Mouse (Mus musculus) layer of hippocampus, adult 2 months (tissue): ENCODE measurements around the gene Ilf2. TPM values are rescaled to one million over a fixed set of nuclear protein-coding genes. Genes with fewer than 3 reads are reported as not detected.

ENCODE experiments used
- DNase-seq, 2 experiments: peaks; one replicate each; pipeline ENCODE4 v3.0.0; 2022; ENCODE audit warnings: low spot score in 2 of 2
- H3K27ac ChIP-seq: fragments of 200-600 bp; 2 replicates; pipeline ENCODE4 v1.8.1; 2022
- H3K4me3 ChIP-seq: fragments of 200-600 bp; 2 replicates; pipeline ENCODE4 v1.8.1; 2022; ENCODE audit warnings: mild to moderate bottlenecking
- CTCF ChIP-seq: fragments of 200-600 bp; conservative IDR thresholded peaks from 2 replicates; pipeline ENCODE4 v1.8.1; 2022; ENCODE audit warnings: antibody characterized with exemption, mild to moderate bottlenecking, moderate library complexity
- long read RNA-seq, 2 experiments: library from polyadenylated mRNA; stranded (forward); transcript quantifications; one replicate each; pipeline ENCODE4 v2.0.0; 2021; ENCODE audit warnings: borderline mapping rate in 2 of 2
- total RNA-seq, 2 experiments: library from RNA; stranded (reverse); gene quantifications; 2 replicates each; pipeline ENCODE4 v1.2.3; 2021

The Ilf2 gene
- total RNA-seq = 10 to 100 TPM; 85.4 to 88.0 TPM
- long read RNA-seq, experiment 1, transcript Ilf2-201 (14 exons, 2,027 nt) = major isoform, 54 of 64 reads
- long read RNA-seq, experiment 1, partial matches to known transcripts = 3 of 64 reads
- long read RNA-seq, experiment 1, other reads (novel, unspliced or antisense) = 6 of 64 reads
- long read RNA-seq, experiment 2, transcript Ilf2-201 (14 exons, 2,027 nt) = major isoform, 65 of 80 reads
- long read RNA-seq, experiment 2, partial matches to known transcripts = 2 of 80 reads
- long read RNA-seq, experiment 2, other reads (novel, unspliced or antisense) = 13 of 80 reads

- Histone ChIP-seq H3K4me3 (peak within 1 kb of the TSS; percentile 83), H3K27ac (peak within 1 kb of the TSS; percentile 92)
- DNase-seq = peak; percentile 92 to 97
- peak; percentile 71 for TF ChIP-seq CTCF
These were observed at the start of gene Ilf2 for GRCm38 (mm10) chr3:90475831-90476611. Gene Ilf2, plus strand, starts transcription at chr3:90476126.

DNA sequence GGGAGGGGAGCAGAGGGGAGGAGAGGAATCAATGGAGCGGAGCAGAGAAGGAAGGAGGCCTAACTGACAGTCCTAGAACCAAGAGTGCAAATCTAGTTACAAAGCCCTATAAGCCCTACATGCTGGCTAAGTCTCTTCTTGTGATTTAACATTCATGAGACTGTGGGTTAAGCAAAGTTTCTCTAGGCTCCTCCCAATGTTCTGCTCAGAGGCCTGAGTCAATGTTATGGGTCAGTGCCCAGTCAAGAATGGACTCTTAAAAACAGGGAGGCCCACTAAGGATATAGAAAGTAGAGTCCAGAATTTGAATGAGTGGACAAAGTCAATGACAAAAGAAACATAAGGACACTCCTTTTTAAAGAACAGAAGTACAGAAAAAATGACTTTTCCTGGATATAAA is 48.4 kb upstream of the Ilf2 start:
- Histone ChIP-seq H3K27ac (no peak overlapping the region), H3K4me3 (no peak overlapping the region)
- no peak for TF ChIP-seq CTCF
- no peak for DNase-seq

DNA sequence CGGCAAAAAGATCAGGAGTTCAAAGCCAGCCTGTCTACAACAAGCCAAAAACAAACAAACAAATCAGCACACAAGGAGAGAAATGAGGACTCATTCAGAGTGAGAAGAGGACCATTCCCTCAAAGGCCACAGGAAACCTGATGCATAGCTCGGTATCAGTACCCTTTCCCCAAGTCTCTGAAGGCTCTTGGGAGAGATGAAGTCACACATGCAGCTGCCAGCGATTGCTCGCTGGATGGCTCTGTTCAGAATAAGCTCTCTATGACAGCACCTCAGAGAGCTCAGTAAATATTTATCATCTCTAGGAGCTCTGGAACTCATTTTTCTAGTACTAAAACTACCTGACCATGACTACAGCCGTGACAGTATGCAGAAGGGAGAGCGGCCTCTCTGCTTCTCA is 47.7 kb upstream of the Ilf2 start:
- Histone ChIP-seq H3K4me3 (no peak overlapping the region), H3K27ac (no peak overlapping the region)
- DNase-seq = no peak
- no peak for TF ChIP-seq CTCF

DNA sequence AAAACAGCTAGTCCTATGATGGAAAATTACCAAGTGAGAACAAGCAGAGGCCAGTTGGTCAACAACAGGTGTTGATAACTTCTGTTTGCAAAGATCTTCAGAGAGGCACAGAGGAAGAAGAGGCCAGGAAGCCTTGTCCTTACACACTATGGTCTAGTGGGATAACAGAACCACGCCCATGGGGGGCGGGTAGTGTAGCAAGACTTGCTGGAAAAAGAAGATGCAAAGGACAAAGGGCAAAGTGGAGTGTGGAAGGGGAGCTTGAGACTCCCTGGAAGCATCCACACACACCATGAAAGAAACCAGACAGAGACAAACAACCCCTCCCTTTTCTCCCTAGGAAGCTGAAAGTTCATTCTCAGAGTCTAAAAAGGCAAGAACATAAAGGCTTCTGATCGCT is 46.4 kb upstream of the Ilf2 start:
- no peak for DNase-seq
- Histone ChIP-seq H3K27ac (no peak overlapping the region), H3K4me3 (no peak overlapping the region)
- TF ChIP-seq CTCF = no peak

DNA sequence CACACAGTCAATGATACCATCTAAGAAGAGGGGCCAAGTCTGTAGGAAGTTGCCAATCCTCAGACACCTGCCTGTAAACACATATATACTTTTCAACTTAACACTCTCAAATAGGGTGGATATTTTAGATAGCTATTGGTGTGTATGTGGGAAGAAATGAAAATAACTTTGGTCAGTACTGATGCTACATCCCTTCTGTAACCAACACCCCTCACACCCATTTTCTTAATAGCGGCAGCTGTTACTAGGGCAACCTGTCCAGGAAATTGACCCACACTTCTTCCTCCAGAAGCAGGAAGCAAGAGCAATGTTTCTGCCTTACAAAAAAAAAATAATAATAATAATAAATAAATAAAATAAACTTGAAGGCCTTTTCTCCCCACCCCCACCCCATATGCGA is 43.6 kb upstream of the Ilf2 start:
- Histone ChIP-seq H3K4me3 (peak overlapping the region; percentile 87), H3K27ac (peak overlapping the region; percentile 98; the same call in 1 of the 2 replicates)
- TF ChIP-seq CTCF = no peak
- DNase-seq = no peak

DNA sequence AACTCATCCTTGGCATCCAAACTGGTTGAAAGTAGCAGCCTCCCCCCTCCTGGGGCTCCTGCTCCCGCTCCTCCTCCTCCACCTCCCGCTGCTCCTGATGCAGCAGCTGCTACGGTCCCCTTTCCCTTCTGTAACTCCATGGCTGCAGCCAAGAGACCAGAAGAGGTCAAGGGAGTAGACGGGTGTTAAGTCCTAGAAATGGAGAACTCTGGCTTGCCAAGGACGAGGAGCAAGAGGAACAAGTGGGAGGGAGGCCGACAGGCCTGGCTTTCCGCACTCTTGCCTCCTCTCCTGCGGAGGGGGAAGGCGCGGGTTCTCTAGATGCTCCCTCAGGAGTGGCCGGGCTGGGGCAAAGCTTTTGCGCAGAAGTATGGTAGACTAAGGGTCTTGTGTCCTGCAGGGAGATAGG is 43.1 kb upstream of the Ilf2 start:
- peak overlapping the region; percentile 87 for H3K4me3 ChIP-seq
- TF ChIP-seq CTCF = no peak
- H3K27ac ChIP-seq = peak overlapping the region; percentile 98

DNA sequence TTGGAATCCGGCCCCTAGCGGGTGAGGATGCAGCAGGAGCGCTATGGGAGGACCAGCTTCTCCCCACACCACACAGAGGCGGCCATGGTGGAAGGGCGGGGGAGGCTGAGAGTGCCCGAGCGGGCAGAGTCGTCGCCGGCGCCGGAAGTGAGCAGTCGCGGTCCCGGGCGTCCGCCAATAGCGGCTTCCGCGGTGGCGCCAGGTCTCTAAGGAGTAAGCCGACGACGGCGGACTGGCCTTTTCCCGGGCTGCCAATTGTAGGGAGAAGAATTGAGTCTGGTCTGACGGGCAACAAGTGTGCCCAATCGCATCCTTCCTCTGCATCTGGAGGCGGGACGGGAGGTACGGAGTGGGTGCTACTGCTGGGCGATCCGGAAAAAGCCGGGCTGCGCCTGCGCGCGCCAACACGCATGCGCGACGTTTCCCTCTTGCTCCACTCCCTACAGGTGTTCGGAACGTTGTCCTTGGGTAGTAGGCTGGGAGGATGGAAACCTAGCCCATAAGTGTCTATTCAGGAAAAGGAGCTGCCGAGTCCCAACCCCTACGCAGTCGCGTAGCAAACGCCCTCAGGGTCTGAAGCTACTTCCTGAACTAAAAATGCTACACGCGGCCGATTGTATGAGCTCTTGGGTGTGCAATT is 42.4 kb upstream of the Ilf2 start, which contains the start of gene Ints3:
Ints3 (minus strand) TSS at position 242 of the 640 bp plus-strand sequence.
- TF ChIP-seq CTCF = no peak
- H3K4me3 ChIP-seq = peak within 1 kb of the TSS; percentile 87
- peak; percentile 99 to 100 for DNase-seq
- H3K27ac ChIP-seq = peak within 1 kb of the TSS; percentile 98

More for the DNA sequence above, 43.1 kb upstream of the Ilf2 start:
- DNase-seq = peak; percentile 23 to 44

DNA sequence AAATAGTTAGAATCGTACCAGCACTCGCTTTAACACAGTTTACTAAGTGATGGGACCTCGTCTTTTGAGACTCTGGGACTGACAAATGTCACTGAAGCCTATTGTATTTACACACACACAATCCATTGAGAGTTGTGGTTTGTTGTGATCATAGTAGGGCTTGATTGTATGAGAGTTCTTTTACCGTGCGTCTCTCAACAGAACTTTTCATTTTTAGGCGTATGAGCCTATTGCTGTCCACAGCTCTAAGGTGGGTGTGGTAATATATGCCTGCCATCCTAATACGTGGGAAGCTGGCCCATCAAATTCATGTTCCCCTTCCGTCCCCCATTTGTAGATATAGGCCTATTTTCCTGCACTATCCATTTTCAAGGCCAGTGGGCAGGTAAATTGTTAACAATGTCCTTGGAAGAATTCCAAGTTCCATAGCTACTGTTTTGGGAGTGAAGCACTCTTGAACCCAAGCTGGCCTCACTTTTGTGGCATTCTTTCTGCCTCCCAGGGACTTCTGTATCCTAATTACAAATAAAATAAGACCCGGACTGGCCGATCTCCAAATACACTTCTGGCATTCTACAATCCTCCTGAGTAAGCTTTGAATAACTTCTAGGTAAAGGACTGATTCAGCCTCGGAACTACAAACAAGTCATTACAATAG is 41.7 kb upstream of the Ilf2 start:
- TF ChIP-seq CTCF = no peak
- Histone ChIP-seq H3K4me3 (peak overlapping the region; percentile 87), H3K27ac (peak overlapping the region; percentile 90)
- DNase-seq = no peak

GRCm38 (mm10) chr3:90437131-90437530 is 38.8 kb upstream of the Ilf2 start:
- no peak for TF ChIP-seq CTCF
- Histone ChIP-seq H3K27ac (no peak overlapping the region), H3K4me3 (no peak overlapping the region)
- no peak for DNase-seq

- no peak for TF ChIP-seq CTCF
- Histone ChIP-seq H3K27ac (no peak overlapping the region), H3K4me3 (no peak overlapping the region)
- no peak for DNase-seq
These were observed 35.2 kb upstream of the Ilf2 start for GRCm38 (mm10) chr3:90440756-90441155.

GRCm38 (mm10) chr3:90443977-90444376 is 31.9 kb upstream of the Ilf2 start:
- TF ChIP-seq CTCF = no peak
- no peak for DNase-seq
- Histone ChIP-seq H3K4me3 (no peak overlapping the region), H3K27ac (no peak overlapping the region)

GRCm38 (mm10) chr3:90445417-90446200 is 30.3 kb upstream of the Ilf2 start:
- no peak for DNase-seq
- H3K4me3 ChIP-seq = peak overlapping the region; percentile 49
- TF ChIP-seq CTCF = no peak
- H3K27ac ChIP-seq = peak overlapping the region; percentile 84
